Mouse (Mus musculus) liver, postnatal 0 days (tissue): ENCODE data around the gene Map3k13.

Experiments used
- CTCF ChIP-seq: sonication (generic); IDR thresholded peaks from 2 replicates; pipeline ENCODE4 v1.5.1; 2016; ENCODE audit warnings: antibody characterized with exemption, low read depth
- EP300 ChIP-seq: IDR thresholded peaks from 2 replicates; pipeline ENCODE4 v1.6.1; 2016; ENCODE audit warnings: antibody characterized with exemption, low read depth, mild to moderate bottlenecking

DNA sequence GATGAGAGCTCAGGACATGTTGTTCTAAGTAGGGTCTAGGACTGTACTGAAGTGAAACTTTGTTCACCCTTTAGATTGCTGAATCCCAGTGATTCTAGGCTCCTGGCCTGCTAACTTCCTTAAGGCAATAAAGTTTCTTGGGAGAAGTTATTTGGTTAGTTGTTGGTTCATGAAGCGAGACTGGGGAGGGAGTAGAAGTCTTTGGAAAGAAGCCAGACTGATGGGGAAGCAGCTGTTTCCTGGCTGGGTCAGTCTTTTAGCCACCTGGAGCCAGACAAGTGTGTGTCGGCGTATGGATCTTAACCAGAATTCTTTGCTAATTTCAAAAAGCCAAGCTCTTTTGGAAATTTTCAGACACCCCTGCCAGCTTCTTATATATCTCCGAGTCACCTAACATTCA, 33.0 kb downstream of the Map3k13 start:
- TF ChIP-seq EP300 (no peak), CTCF (no peak)
